19 mouse cellular contexts compared by ENCODE assay signal in genomic region chr5:57963792-57964191, GRCm38 (mm10).
DNase-seq lines count a peak whose midpoint lies in the region; ATAC-seq lines count a peak whose summit lies in the region.
"Had no signal": no experiment of that assay in that cellular context is flagged by ENCODE, and none has a peak within 500 bp of the region (broad histone marks: within the 10 kb centered on the region; RNA-seq: fewer than 3 reads in every experiment).

No protein-coding gene starts in this region.

- no peak for DNase-seq in frontal cortex, postnatal 25 days (ENCODE audit: low spot score in 2 of 2)
- DNase-seq in brain, adult 2 months (ENCODE audit: low read depth, low spot score), result peak; percentile 50
- DNase-seq in MN1 (ENCODE audit: low spot score), result no peak
- DNase-seq in layer of hippocampus, postnatal 10 days (ENCODE audit: low spot score in 2 of 2), result no peak
- DNase-seq: adrenal gland, adult 2 months; adrenal gland, postnatal 10 days; adrenal gland, postnatal 25 days; B cell, adult 2 months; cerebellum, adult 11-12 months; cerebellum, adult 2 months; cerebellum, adult 9-10 months; cerebellum, postnatal 10 days; cerebellum, postnatal 25 days; embryo, embryonic 11 days had no signal

- peak; percentile 88 for ATAC-seq in frontal cortex, adult (ENCODE audit: low TSS enrichment)
- ATAC-seq in megakaryocyte progenitor cell, adult 5-6 weeks (replicated peaks; ENCODE audit: poor library complexity), result peak; percentile 38
- ATAC-seq: CD4-positive, CD25-positive, alpha-beta regulatory T cell, adult 4 months; forebrain, embryonic 14.5 days; forebrain, embryonic 16.5 days had no signal
